Mouse (Mus musculus) forebrain, embryonic 14.5 days (tissue): ENCODE data around the gene Krt26. TPM values are rescaled to one million over a fixed set of nuclear protein-coding genes. Genes with fewer than 3 reads are reported as not detected.

ENCODE experiments used
- ATAC-seq: fragments of 200-750 bp; cut with Nextera tagmentation; 2 replicates; pipeline ENCODE4 v1.8.0; 2017; ENCODE audit warnings: mild to moderate bottlenecking, moderate library complexity
- DNase-seq: peaks from one replicate; pipeline ENCODE4 v3.0.0-alpha.2; 2015; ENCODE audit warnings: low spot score
- H3K27ac ChIP-seq: fragments of 300-500 bp; sonication (generic); 2 replicates; pipeline ENCODE4 v1.5.1; 2014; ENCODE audit warnings: low read depth, mild to moderate bottlenecking, control low read depth, low read length, moderate library complexity
- H3K27me3 ChIP-seq: fragments of 300-500 bp; sonication (generic); replicated peaks from 2 replicates; pipeline ENCODE4 v1.6.1; 2014; ENCODE audit warnings: low read length, control low read depth, mixed read lengths; ENCODE audit not compliant: control insufficient read depth, insufficient read depth
- H3K36me3 ChIP-seq: fragments of 300-500 bp; sonication (generic); 2 replicates; pipeline ENCODE4 v1.6.1; 2014; ENCODE audit warnings: low read length, control low read depth; ENCODE audit not compliant: control insufficient read depth, insufficient read depth
- H3K4me1 ChIP-seq: fragments of 300-500 bp; sonication (generic); 2 replicates; pipeline ENCODE4 v1.6.1; 2014; ENCODE audit warnings: antibody characterized with exemption, low read length, control low read depth; ENCODE audit not compliant: control insufficient read depth, insufficient read depth
- H3K4me2 ChIP-seq: fragments of 300-500 bp; sonication (generic); 2 replicates; pipeline ENCODE4 v1.6.1; 2014; ENCODE audit warnings: mild to moderate bottlenecking, control low read depth, low read length
- H3K4me3 ChIP-seq: fragments of 300-500 bp; sonication (generic); 2 replicates; pipeline ENCODE4 v1.5.1; 2014; ENCODE audit warnings: low read depth, low read length, control low read depth
- H3K9ac ChIP-seq: fragments of 300-500 bp; sonication (generic); 2 replicates; pipeline ENCODE4 v1.6.1; 2014; ENCODE audit warnings: mild to moderate bottlenecking, low read length, control low read depth, moderate library complexity
- H3K9me3 ChIP-seq: fragments of 300-500 bp; sonication (generic); replicated peaks from 2 replicates; pipeline ENCODE4 v1.6.1; 2016; ENCODE audit warnings: low read length, control low read depth, mixed read lengths; ENCODE audit not compliant: control insufficient read depth
- WGBS: fragments of 180-500 bp; shearing (Covaris S2); extraction: QIAGEN DNeasy Blood & Tissue Kit; methylation state at CpG from one replicate; pipeline ENCODE4 v1.1.7; 2014; 5-methylcytosine and 5-hydroxymethylcytosine counted together
- polyA plus RNA-seq: library from polyadenylated mRNA; unstranded; fragments of >200 nt; fragmentation: Nextera tagmentation; extraction: Ambion mirVana; gene quantifications from 2 replicates; pipeline ENCODE4 v1.2.1, GENCODE M21; 2014

The Krt26 gene
- polyA plus RNA-seq, 1 experiment from 2014 or later: not detected

- ATAC-seq: no peak
- WGBS: 87% methylated on average over 1 of the region's 1 CpGs
- H3K36me3 ChIP-seq: no peaks in the 10 kb centered on the region
- H3K4me3 ChIP-seq: no peak overlapping the region
- H3K4me1 ChIP-seq: no peaks in the 10 kb centered on the region
- H3K4me2 ChIP-seq: no peak overlapping the region
- H3K27ac ChIP-seq: no peak overlapping the region
- H3K9ac ChIP-seq: no peak overlapping the region
- no peaks in the 10 kb centered on the region for H3K27me3 ChIP-seq
- H3K9me3 ChIP-seq: no peaks in the 10 kb centered on the region
- peak; percentile 71 for DNase-seq
These were observed 26.9 kb downstream of the Krt26 start for GRCm38 (mm10) chr11:99310882-99311281.

- Histone ChIP-seq H3K4me2 (no peak overlapping the region), H3K27me3 (no peaks in the 10 kb centered on the region), H3K27ac (no peak overlapping the region), H3K4me3 (no peak overlapping the region), H3K9me3 (no peaks in the 10 kb centered on the region), H3K9ac (no peak overlapping the region), H3K4me1 (no peaks in the 10 kb centered on the region), H3K36me3 (no peaks in the 10 kb centered on the region)
- DNase-seq (peak; percentile 74), ATAC-seq (no peak)
- WGBS: 40% methylated on average over 2 of the region's 2 CpGs
These were observed 30.2 kb downstream of the Krt26 start for GRCm38 (mm10) chr11:99307579-99307978.

GRCm38 (mm10) chr11:99295039-99295438, 42.7 kb downstream of the Krt26 start:
- no peaks in the 10 kb centered on the region for H3K9me3 ChIP-seq
- peak; percentile 33 for DNase-seq
- no peak for ATAC-seq
- no peaks in the 10 kb centered on the region for H3K36me3 ChIP-seq
- H3K9ac ChIP-seq: no peak overlapping the region
- no peaks in the 10 kb centered on the region for H3K27me3 ChIP-seq
- no peak overlapping the region for H3K27ac ChIP-seq
- no peak overlapping the region for H3K4me2 ChIP-seq
- WGBS: 68% methylated on average over 5 of the region's 5 CpGs
- H3K4me1 ChIP-seq: no peaks in the 10 kb centered on the region
- H3K4me3 ChIP-seq: no peak overlapping the region

- no peaks in the 10 kb centered on the region for H3K36me3 ChIP-seq
- no peak overlapping the region for H3K27ac ChIP-seq
- 60% methylated on average over 5 of the region's 5 CpGs for WGBS
- no peaks in the 10 kb centered on the region for H3K4me1 ChIP-seq
- no peak overlapping the region for H3K4me3 ChIP-seq
- ATAC-seq (no peak), DNase-seq (peak; percentile 50)
- no peak overlapping the region for H3K9ac ChIP-seq
- H3K9me3 ChIP-seq: no peaks in the 10 kb centered on the region
- no peak overlapping the region for H3K4me2 ChIP-seq
- no peaks in the 10 kb centered on the region for H3K27me3 ChIP-seq
These were observed 44.9 kb downstream of the Krt26 start for GRCm38 (mm10) chr11:99292846-99293245.

GRCm38 (mm10) chr11:99284833-99285312, 52.9 kb downstream of the Krt26 start, which contains the start of gene Krt24:
TSS of gene Krt24 (minus strand) at chr11:99285262.
- no peak within 1 kb of the TSS for H3K9ac ChIP-seq
- no peaks in the 10 kb centered on the region for H3K9me3 ChIP-seq
- H3K4me1 ChIP-seq: no peaks in the 10 kb centered on the region
- no peaks in the 10 kb centered on the region for H3K36me3 ChIP-seq
- no peak within 1 kb of the TSS for H3K27ac ChIP-seq
- no peak for DNase-seq
- no peak within 1 kb of the TSS for H3K4me2 ChIP-seq
- no peak for ATAC-seq
- 57% methylated on average over 11 of the region's 11 CpGs for WGBS
- no peak within 1 kb of the TSS for H3K4me3 ChIP-seq
- no peaks in the 10 kb centered on the region for H3K27me3 ChIP-seq

- H3K27ac ChIP-seq: no peak overlapping the region
- no peaks in the 10 kb centered on the region for H3K27me3 ChIP-seq
- DNase-seq (peak; percentile 37), ATAC-seq (no peak)
- H3K9ac ChIP-seq: no peak overlapping the region
- H3K36me3 ChIP-seq: no peaks in the 10 kb centered on the region
- H3K4me3 ChIP-seq: no peak overlapping the region
- WGBS: 60% methylated on average over 5 of the region's 5 CpGs
- no peaks in the 10 kb centered on the region for H3K9me3 ChIP-seq
- no peaks in the 10 kb centered on the region for H3K4me1 ChIP-seq
- no peak overlapping the region for H3K4me2 ChIP-seq
These were observed 53.8 kb downstream of the Krt26 start for GRCm38 (mm10) chr11:99284011-99284410.

GRCm38 (mm10) chr11:99283334-99283733, 54.4 kb downstream of the Krt26 start:
- H3K27me3 ChIP-seq: no peaks in the 10 kb centered on the region
- no peak for ATAC-seq
- 59% methylated on average over 4 of the region's 4 CpGs for WGBS

GRCm38 (mm10) chr11:99281116-99281515, 56.6 kb downstream of the Krt26 start:
- H3K4me3 ChIP-seq: no peak overlapping the region
- no peak overlapping the region for H3K27ac ChIP-seq
- no peaks in the 10 kb centered on the region for H3K4me1 ChIP-seq
- H3K27me3 ChIP-seq: no peaks in the 10 kb centered on the region
- no peak overlapping the region for H3K9ac ChIP-seq
- WGBS: 76% methylated on average over 9 of the region's 9 CpGs
- ATAC-seq (no peak), DNase-seq (peak; percentile 4)
- H3K36me3 ChIP-seq: no peaks in the 10 kb centered on the region
- H3K9me3 ChIP-seq: no peaks in the 10 kb centered on the region
- H3K4me2 ChIP-seq: no peak overlapping the region

More at GRCm38 (mm10) chr11:99283334-99283733, 54.4 kb downstream of the Krt26 start:
- no peaks in the 10 kb centered on the region for H3K4me1 ChIP-seq
- H3K36me3 ChIP-seq: no peaks in the 10 kb centered on the region
- no peak overlapping the region for H3K4me3 ChIP-seq
- no peak overlapping the region for H3K4me2 ChIP-seq
- no peaks in the 10 kb centered on the region for H3K9me3 ChIP-seq
- DNase-seq: no peak
- H3K9ac ChIP-seq: no peak overlapping the region
- H3K27ac ChIP-seq: no peak overlapping the region

- no peak overlapping the region for H3K27ac ChIP-seq
- DNase-seq (no peak), ATAC-seq (no peak)
- 65% methylated on average over 5 of the region's 5 CpGs for WGBS
- H3K36me3 ChIP-seq: no peaks in the 10 kb centered on the region
- H3K9ac ChIP-seq: no peak overlapping the region
- H3K27me3 ChIP-seq: no peaks in the 10 kb centered on the region
- H3K9me3 ChIP-seq: no peaks in the 10 kb centered on the region
- H3K4me1 ChIP-seq: no peaks in the 10 kb centered on the region
- no peak overlapping the region for H3K4me3 ChIP-seq
- H3K4me2 ChIP-seq: no peak overlapping the region
These were observed 57.8 kb downstream of the Krt26 start for GRCm38 (mm10) chr11:99279986-99280385.
